Mouse (Mus musculus): Measurements from ENCODE around the gene Setd5.

GRCm38 (mm10) chr6:113109378-113109777 is 32.2 kb downstream of the Setd5 start:
- TF ChIP-seq FLI1 (IDR thresholded peaks at IDR 0.05; ENCODE audit: low read length) (no peak), GATA1 (IDR thresholded peaks at IDR 0.05; ENCODE audit: borderline replicate concordance, low read length) (no peak)
